Mouse (Mus musculus) midbrain, embryonic 16.5 days (tissue): Measurements from ENCODE around the gene Gatd1. TPM values are rescaled to one million over a fixed set of nuclear protein-coding genes. Genes with fewer than 3 reads are reported as not detected.
A peak's percentile ranks its signal among the peaks of the same experiment; 100 is the strongest.
"Not testable (repeated sequence)": the region's sequence is repeated elsewhere in the genome, so short reads cannot be mapped to it uniquely, and the experiment has no call there.

Source experiments
- ATAC-seq: fragments of 200-750 bp; cut with Nextera tagmentation; 2 replicates; pipeline ENCODE4 v1.8.0; 2017; ENCODE audit warnings: moderate TSS enrichment
- H3K27ac ChIP-seq: fragments of 300-500 bp; sonication (generic); 2 replicates; pipeline ENCODE4 v1.5.1; 2014; ENCODE audit warnings: mild to moderate bottlenecking, low read length, mixed read lengths
- H3K27me3 ChIP-seq: fragments of 300-500 bp; sonication (generic); 2 replicates; pipeline ENCODE4 v1.6.1; 2014; ENCODE audit warnings: low read depth, low read length, mixed read lengths; ENCODE audit not compliant: control insufficient read depth, insufficient read depth
- H3K36me3 ChIP-seq: fragments of 300-500 bp; sonication (generic); 2 replicates; pipeline ENCODE4 v1.6.1; 2014; ENCODE audit warnings: mild to moderate bottlenecking, low read length, moderate library complexity, mixed read lengths; ENCODE audit not compliant: control insufficient read depth, insufficient read depth
- H3K4me1 ChIP-seq: fragments of 300-500 bp; sonication (generic); 2 replicates; pipeline ENCODE4 v1.6.1; 2014; ENCODE audit warnings: mild to moderate bottlenecking, low read length, mixed read lengths; ENCODE audit not compliant: control insufficient read depth, insufficient read depth
- H3K4me2 ChIP-seq: fragments of 300-500 bp; sonication (generic); 2 replicates; pipeline ENCODE4 v1.6.1; 2014; ENCODE audit warnings: mild to moderate bottlenecking, low read length, mixed read lengths
- H3K4me3 ChIP-seq: fragments of 300-500 bp; sonication (generic); 2 replicates; pipeline ENCODE4 v1.5.1; 2014; ENCODE audit warnings: low read depth, mild to moderate bottlenecking, low read length, moderate library complexity, mixed read lengths
- H3K9ac ChIP-seq: fragments of 300-500 bp; sonication (generic); 2 replicates; pipeline ENCODE4 v1.6.1; 2014; ENCODE audit warnings: low read depth, low read length, mixed read lengths
- H3K9me3 ChIP-seq: fragments of 300-500 bp; sonication (generic); replicated peaks from 2 replicates; pipeline ENCODE4 v1.6.1; 2014; ENCODE audit warnings: mild to moderate bottlenecking, low read length, mixed read lengths; ENCODE audit not compliant: control insufficient read depth, poor library complexity, severe bottlenecking
- WGBS: fragments of 180-500 bp; shearing (Covaris S2); extraction: QIAGEN DNeasy Blood & Tissue Kit; methylation state at CpG from one replicate; pipeline ENCODE4 v1.1.7; 2014; 5-methylcytosine and 5-hydroxymethylcytosine counted together
- polyA plus RNA-seq: library from polyadenylated mRNA; unstranded; fragments of >200 nt; fragmentation: Nextera tagmentation; extraction: Ambion mirVana; gene quantifications from 2 replicates; pipeline ENCODE4 v1.2.1, GENCODE M21; 2015

Gatd1 gene
- polyA plus RNA-seq, 1 experiment from 2014 or later: 54.9 TPM

GRCm38 (mm10) chr7:141407670-141408069 is 6.3 kb downstream of the Gatd1 start:
- not testable (repeated sequence) for H3K4me3 ChIP-seq, H3K4me1 ChIP-seq, H3K27me3 ChIP-seq, H3K4me2 ChIP-seq, H3K27ac ChIP-seq, H3K36me3 ChIP-seq, ATAC-seq, H3K9ac ChIP-seq, H3K9me3 ChIP-seq
- 97% methylated on average over 7 of the region's 7 CpGs for WGBS

- no peak overlapping the region for H3K4me3 ChIP-seq
- no peak overlapping the region for H3K27ac ChIP-seq
- no peak overlapping the region for H3K4me2 ChIP-seq
- WGBS: 91% methylated on average over 4 of the region's 4 CpGs
- no peaks in the 10 kb centered on the region for H3K9me3 ChIP-seq
- H3K9ac ChIP-seq: no peak overlapping the region
- H3K4me1 ChIP-seq: no peaks in the 10 kb centered on the region
- ATAC-seq: no peak
- H3K36me3 ChIP-seq: peaks cover 15% of the 10 kb centered on the region
- H3K27me3 ChIP-seq: no peaks in the 10 kb centered on the region
Observed at GRCm38 (mm10) chr7:141405466-141405865, 8.5 kb downstream of the Gatd1 start.

GRCm38 (mm10) chr7:141403305-141403704 is 10.6 kb downstream of the Gatd1 start:
- peaks cover 17% of the 10 kb centered on the region for H3K36me3 ChIP-seq
- no peak for ATAC-seq
- WGBS: 47% methylated on average over 5 of the region's 5 CpGs

DNA sequence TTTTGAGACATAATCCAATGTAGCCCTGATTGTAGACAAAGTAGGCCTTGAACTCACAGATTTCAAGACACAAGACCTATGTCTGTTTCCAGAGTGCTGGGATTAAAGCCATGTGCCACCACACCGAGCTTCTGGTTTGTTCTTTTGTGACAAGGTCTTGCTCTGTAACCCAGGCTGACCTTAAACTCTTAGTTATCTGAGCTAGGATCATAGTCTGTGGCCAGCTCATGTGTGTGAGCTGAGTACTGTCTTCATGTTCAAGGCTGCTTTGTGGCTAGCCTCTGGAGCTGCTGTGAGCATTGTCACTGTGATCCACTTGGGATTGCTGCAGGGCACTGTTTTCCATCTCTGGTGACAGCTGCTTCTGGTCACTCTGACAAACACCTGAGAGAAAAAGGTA is 18.6 kb downstream of the Gatd1 start:
- H3K4me3 ChIP-seq: no peak overlapping the region
- no peak overlapping the region for H3K9ac ChIP-seq
- no peak overlapping the region for H3K27ac ChIP-seq
- peaks cover 11% of the 10 kb centered on the region for H3K4me1 ChIP-seq
- H3K27me3 ChIP-seq: peaks cover 2% of the 10 kb centered on the region; the same call in 1 of the 2 replicates
- ATAC-seq: no peak
- peaks cover 12% of the 10 kb centered on the region for H3K36me3 ChIP-seq
- H3K9me3 ChIP-seq: no peaks in the 10 kb centered on the region
- 76% methylated on average over 1 of the region's 1 CpGs for WGBS
- H3K4me2 ChIP-seq: no peak overlapping the region

More at GRCm38 (mm10) chr7:141403305-141403704, 10.6 kb downstream of the Gatd1 start:
- Histone ChIP-seq H3K9me3 (no peaks in the 10 kb centered on the region), H3K9ac (0 out of 2 replicates have a peak overlapping the region, but pooled peaks have one; percentile 6), H3K4me3 (no peak overlapping the region), H3K4me2 (no peak overlapping the region), H3K27ac (no peak overlapping the region), H3K27me3 (no peaks in the 10 kb centered on the region), H3K4me1 (no peaks in the 10 kb centered on the region)

DNA sequence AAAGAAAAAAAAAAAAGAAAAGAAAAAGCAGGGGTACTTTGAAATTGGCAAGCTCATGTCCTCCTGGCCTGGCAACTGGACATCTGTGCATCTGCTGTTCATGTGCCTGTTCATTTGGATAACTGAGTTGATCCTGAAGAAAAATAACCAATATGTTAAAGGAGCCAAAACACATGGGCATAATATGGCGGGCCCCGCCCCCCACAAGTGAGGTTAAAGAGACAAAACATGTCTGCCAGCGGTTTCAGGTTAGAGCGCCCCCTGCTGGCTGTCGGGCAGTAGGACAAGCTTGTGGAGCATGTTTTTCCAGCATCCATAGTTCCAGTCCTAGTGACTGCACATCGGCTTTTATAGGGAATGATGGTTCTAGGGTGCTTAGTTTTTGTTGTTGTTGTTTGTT is 19.2 kb downstream of the Gatd1 start:
- H3K9me3 ChIP-seq: no peaks in the 10 kb centered on the region
- ATAC-seq: no peak
- no peak overlapping the region for H3K4me2 ChIP-seq
- H3K27ac ChIP-seq: no peak overlapping the region
- WGBS: 20% methylated on average over 6 of the region's 6 CpGs
- peaks cover 11% of the 10 kb centered on the region for H3K36me3 ChIP-seq
- H3K9ac ChIP-seq: no peak overlapping the region
- no peak overlapping the region for H3K4me3 ChIP-seq
- peaks cover 11% of the 10 kb centered on the region for H3K4me1 ChIP-seq
- H3K27me3 ChIP-seq: peaks cover 6% of the 10 kb centered on the region; the same call in 1 of the 2 replicates

GRCm38 (mm10) chr7:141394158-141394557 is 19.8 kb downstream of the Gatd1 start:
- no peak for ATAC-seq
- Histone ChIP-seq H3K27ac (no peak overlapping the region), H3K4me1 (peaks cover 11% of the 10 kb centered on the region), H3K4me3 (no peak overlapping the region), H3K9me3 (no peaks in the 10 kb centered on the region), H3K27me3 (peaks cover 6% of the 10 kb centered on the region; the same call in 1 of the 2 replicates), H3K4me2 (no peak overlapping the region), H3K36me3 (peaks cover 9% of the 10 kb centered on the region), H3K9ac (no peak overlapping the region)
- WGBS: 93% methylated on average over 7 of the region's 7 CpGs

DNA sequence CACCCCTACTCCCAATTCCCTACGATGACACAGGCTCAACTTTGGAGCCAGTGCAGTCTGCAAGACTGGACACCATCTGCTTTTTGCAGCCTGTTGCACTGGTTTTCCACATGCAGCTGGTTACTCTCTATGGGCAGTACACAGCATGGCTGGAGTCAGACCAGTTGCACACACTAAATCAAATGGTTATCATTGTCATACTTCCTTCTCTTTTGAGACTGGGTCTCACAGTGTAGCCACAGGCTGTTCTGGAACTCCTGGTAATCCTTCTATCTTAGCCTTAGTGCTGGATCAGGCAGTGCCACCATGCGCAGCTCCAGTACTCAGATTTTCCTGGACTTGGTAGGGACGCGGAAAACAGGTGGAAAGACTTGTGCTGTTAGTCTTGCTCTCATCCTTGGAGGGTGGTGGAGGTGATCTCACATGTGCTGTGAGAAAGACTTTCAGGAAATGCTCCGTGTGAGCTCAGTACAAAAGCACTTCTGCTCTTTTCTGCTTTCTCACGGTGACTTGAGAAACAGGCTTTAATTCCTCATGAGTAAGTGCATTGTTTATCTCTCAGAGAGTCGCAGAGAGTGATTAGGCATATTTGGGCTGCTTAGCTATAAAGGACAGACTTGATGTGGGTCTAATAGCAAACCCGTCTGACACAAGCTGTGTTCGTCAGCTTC is 21.2 kb downstream of the Gatd1 start:
- Histone ChIP-seq H3K4me2 (peak overlapping the region; percentile 97), H3K9ac (peak overlapping the region; percentile 75), H3K36me3 (peaks cover 3% of the 10 kb centered on the region), H3K4me3 (peak overlapping the region; percentile 70), H3K9me3 (no peaks in the 10 kb centered on the region), H3K27me3 (peaks cover 6% of the 10 kb centered on the region), H3K4me1 (peaks cover 11% of the 10 kb centered on the region), H3K27ac (peak overlapping the region; percentile 82)
- ATAC-seq: no peak; the same call in 1 of the 2 replicates
- WGBS: 25% methylated on average over 9 of the region's 9 CpGs

GRCm38 (mm10) chr7:141391625-141392551 is 22.0 kb downstream of the Gatd1 start, which contains the start of gene Taldo1:
Gene Taldo1, plus strand, starts transcription at chr7:141392199.
- Histone ChIP-seq H3K36me3 (peaks cover 3% of the 10 kb centered on the region), H3K27ac (peak within 1 kb of the TSS; percentile 82), H3K9ac (peak within 1 kb of the TSS; percentile 75), H3K9me3 (no peaks in the 10 kb centered on the region), H3K4me2 (peak within 1 kb of the TSS; percentile 97), H3K4me3 (peak within 1 kb of the TSS; percentile 70), H3K27me3 (peaks cover 6% of the 10 kb centered on the region), H3K4me1 (peaks cover 11% of the 10 kb centered on the region)
- 0% methylated on average over 57 of the region's 57 CpGs for WGBS
- peak; percentile 94 for ATAC-seq
